Mouse (Mus musculus): Measurements from ENCODE around the gene Mast3.

GRCm38 (mm10) chr8:70791975-70792691 lies 12.7 kb downstream of the Mast3 start:
- TF ChIP-seq POLR2A (IDR thresholded peaks at IDR 0.05; ENCODE audit: insufficient read length, low read depth), result peak; percentile 64
- TF ChIP-seq MYOD1 (IDR thresholded peaks at IDR 0.05; ENCODE audit: control insufficient read depth in 1 of 3, insufficient read length in 2 of 3, low read depth in 2 of 3), result no peak
- no peak for TF ChIP-seq E2F4 (IDR thresholded peaks at IDR 0.05; ENCODE audit: insufficient read depth)
- TF ChIP-seq POLR2AphosphoS2 (IDR thresholded peaks at IDR 0.05; ENCODE audit: insufficient read length, low read depth), result no peak

Data from myocyte (in vitro differentiated cells).